Mouse (Mus musculus) forebrain, postnatal 0 days (tissue): ENCODE measurements at regions not wholly inside any gene's neighbourhood (a gene's known extent, or its start where the extent isn't known, plus 50 kb on each side); places are given as distances from the start of the nearest gene placed in this dataset.
A peak's percentile ranks its signal among the peaks of the same experiment; 100 is the strongest.

Experiments
- ATAC-seq: fragments of 200-750 bp; cut with Nextera tagmentation; 2 replicates; pipeline ENCODE4 v1.8.0; 2017; ENCODE audit warnings: mild to moderate bottlenecking, moderate library complexity
- DNase-seq: peaks from one replicate; pipeline ENCODE4 v3.0.0-alpha.2; 2015
- H3K27ac ChIP-seq: fragments of 300-500 bp; sonication (generic); 2 replicates; pipeline ENCODE4 v1.5.1; 2014; ENCODE audit warnings: low read depth, mild to moderate bottlenecking, antibody characterized with exemption, low read length, moderate library complexity, mixed read lengths
- H3K27me3 ChIP-seq: fragments of 300-500 bp; sonication (generic); 2 replicates; pipeline ENCODE4 v1.6.1; 2014; ENCODE audit warnings: mild to moderate bottlenecking, low read length, mixed read lengths; ENCODE audit not compliant: insufficient read depth
- H3K36me3 ChIP-seq: fragments of 300-500 bp; sonication (generic); 2 replicates; pipeline ENCODE4 v1.6.1; 2014; ENCODE audit warnings: mild to moderate bottlenecking, moderate library complexity; ENCODE audit not compliant: insufficient read depth
- H3K4me1 ChIP-seq: fragments of 300-500 bp; sonication (generic); 2 replicates; pipeline ENCODE4 v1.6.1; 2014; ENCODE audit warnings: antibody characterized with exemption; ENCODE audit not compliant: insufficient read depth
- H3K4me2 ChIP-seq: fragments of 300-500 bp; sonication (generic); 2 replicates; pipeline ENCODE4 v1.6.1; 2014; ENCODE audit warnings: low read depth, mild to moderate bottlenecking, moderate library complexity
- H3K4me3 ChIP-seq: fragments of 300-500 bp; sonication (generic); 2 replicates; pipeline ENCODE4 v1.5.1; 2014; ENCODE audit warnings: low read depth, low read length, mixed read lengths
- H3K9ac ChIP-seq: fragments of 300-500 bp; sonication (generic); 2 replicates; pipeline ENCODE4 v1.6.1; 2014; ENCODE audit warnings: mild to moderate bottlenecking
- H3K9me3 ChIP-seq: fragments of 300-500 bp; sonication (generic); 2 replicates; pipeline ENCODE4 v1.6.1; 2016; ENCODE audit warnings: low read length
- CTCF ChIP-seq: sonication (generic); IDR thresholded peaks from 2 replicates; pipeline ENCODE4 v1.5.1; 2016; ENCODE audit warnings: antibody characterized with exemption, control low read depth, low read depth
- WGBS: fragments of 180-500 bp; shearing (Covaris S2); extraction: QIAGEN DNeasy Blood & Tissue Kit; methylation state at CpG from one replicate; pipeline ENCODE4 v1.1.7; 2014; 5-methylcytosine and 5-hydroxymethylcytosine counted together

GRCm38 (mm10) chr9:90421662-90422061 is 151.1 kb upstream of the Tbc1d2b start:
- TF ChIP-seq CTCF = no peak
- H3K36me3 ChIP-seq = no peaks in the 10 kb centered on the region
- H3K27me3 ChIP-seq = no peaks in the 10 kb centered on the region
- no peak overlapping the region for H3K27ac ChIP-seq
- no peak for DNase-seq
- no peaks in the 10 kb centered on the region for H3K4me1 ChIP-seq
- H3K4me2 ChIP-seq = no peak overlapping the region
- no peak overlapping the region for H3K9ac ChIP-seq
- H3K4me3 ChIP-seq = no peak overlapping the region
- no peaks in the 10 kb centered on the region for H3K9me3 ChIP-seq
- ATAC-seq = no peak
- 83% methylated on average over 6 of the region's 6 CpGs for WGBS

DNA sequence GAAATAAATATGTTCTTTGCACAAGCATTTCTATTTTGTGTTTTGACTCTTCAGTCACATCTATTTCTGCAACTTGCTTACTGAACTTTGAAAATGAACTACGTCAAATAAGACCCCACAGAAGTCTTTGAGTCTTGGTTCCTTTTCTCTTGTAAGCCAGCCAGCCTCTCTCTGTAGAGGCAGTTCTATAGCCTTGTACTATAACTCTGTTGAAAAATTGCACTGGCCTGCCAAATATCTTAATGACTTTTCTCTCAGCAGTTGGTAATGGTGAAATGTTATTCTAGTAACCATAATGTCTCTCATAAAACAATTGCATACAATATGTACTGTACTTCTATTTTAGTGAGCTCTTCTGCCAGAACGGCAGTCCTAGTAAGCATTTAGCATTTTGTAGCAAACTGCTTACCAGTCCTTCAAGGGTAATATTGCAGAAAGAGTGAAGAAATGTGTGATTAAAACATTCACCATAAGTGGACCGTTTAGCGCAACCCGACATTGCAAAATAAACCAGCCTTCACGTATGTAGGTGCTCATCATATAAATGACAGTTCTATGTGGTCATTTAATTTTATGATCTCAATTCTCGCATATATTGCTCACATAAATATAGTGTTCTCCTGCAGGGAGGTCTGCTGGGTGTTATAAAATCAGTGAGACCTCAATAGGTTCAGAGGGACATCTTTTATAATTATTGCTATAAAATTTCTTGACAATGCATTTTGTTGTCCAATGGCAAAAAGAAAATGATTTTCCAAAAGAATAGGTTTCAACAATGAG is 149.3 kb upstream of the Tbc1d2b start:
- Histone ChIP-seq H3K4me1 (no peaks in the 10 kb centered on the region), H3K4me3 (no peak overlapping the region), H3K36me3 (no peaks in the 10 kb centered on the region), H3K27me3 (no peaks in the 10 kb centered on the region), H3K9me3 (no peaks in the 10 kb centered on the region), H3K27ac (no peak overlapping the region), H3K4me2 (no peak overlapping the region), H3K9ac (no peak overlapping the region)
- ATAC-seq (no peak), DNase-seq (no peak)
- no peak for TF ChIP-seq CTCF
- WGBS = 82% methylated on average over 7 of the region's 7 CpGs

DNA sequence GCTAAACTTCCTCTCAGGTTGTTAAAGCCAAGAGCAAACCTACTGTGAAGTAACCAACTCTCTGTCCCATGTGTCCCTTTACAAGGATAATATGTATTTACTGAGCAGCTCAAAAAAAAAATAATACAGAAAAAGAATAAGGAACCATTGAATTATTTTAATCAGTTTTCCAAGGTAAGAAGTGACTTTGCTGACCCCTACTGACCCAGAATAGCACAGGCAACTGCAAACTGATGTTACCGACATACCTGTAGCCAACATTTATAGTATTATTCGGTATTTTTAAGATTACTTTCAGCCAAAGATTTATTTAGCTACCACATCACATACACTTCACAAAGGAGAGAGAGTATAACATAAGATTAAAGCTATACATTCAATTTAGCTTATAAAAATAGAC is 138.2 kb upstream of the Tbc1d2b start:
- H3K36me3 ChIP-seq = no peaks in the 10 kb centered on the region
- ATAC-seq (no peak), DNase-seq (no peak)
- 0 out of 2 replicates have a peak, but pooled peaks have one; percentile 9 for TF ChIP-seq CTCF
- H3K4me3 ChIP-seq = no peak overlapping the region
- H3K27ac ChIP-seq = no peak overlapping the region
- H3K9me3 ChIP-seq = no peaks in the 10 kb centered on the region
- WGBS = 76% methylated on average over 2 of the region's 2 CpGs
- H3K9ac ChIP-seq = no peak overlapping the region
- no peaks in the 10 kb centered on the region for H3K27me3 ChIP-seq
- no peaks in the 10 kb centered on the region for H3K4me1 ChIP-seq
- no peak overlapping the region for H3K4me2 ChIP-seq

DNA sequence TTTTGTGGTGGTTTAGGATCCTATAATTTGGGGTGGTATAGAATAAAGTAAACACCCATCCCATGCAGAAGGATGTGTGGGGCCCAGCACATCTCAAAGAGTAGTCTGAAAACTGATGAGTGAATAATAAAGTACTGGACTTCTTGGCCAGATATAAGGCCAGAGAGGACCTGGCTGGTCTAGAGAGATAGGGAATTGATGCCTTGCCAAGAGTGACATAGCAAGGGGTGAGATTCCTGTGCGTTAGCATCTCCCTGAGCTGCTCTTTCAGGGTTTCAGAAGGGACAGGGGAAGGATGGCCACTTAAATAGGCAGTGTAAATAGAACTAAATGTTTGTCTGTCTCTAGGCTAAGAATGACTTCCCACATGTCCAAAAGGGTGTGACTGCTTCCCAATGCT is 137.0 kb upstream of the Tbc1d2b start:
- no peak for TF ChIP-seq CTCF
- no peak overlapping the region for H3K9ac ChIP-seq
- H3K27me3 ChIP-seq = no peaks in the 10 kb centered on the region
- H3K27ac ChIP-seq = no peak overlapping the region
- no peak overlapping the region for H3K4me2 ChIP-seq
- DNase-seq (no peak), ATAC-seq (no peak)
- H3K4me3 ChIP-seq = no peak overlapping the region
- H3K36me3 ChIP-seq = no peaks in the 10 kb centered on the region
- no peaks in the 10 kb centered on the region for H3K4me1 ChIP-seq
- WGBS = 71% methylated on average over 1 of the region's 1 CpGs
- no peaks in the 10 kb centered on the region for H3K9me3 ChIP-seq

- no peaks in the 10 kb centered on the region for H3K36me3 ChIP-seq
- H3K4me2 ChIP-seq = no peak overlapping the region
- H3K9me3 ChIP-seq = no peaks in the 10 kb centered on the region
- no peaks in the 10 kb centered on the region for H3K27me3 ChIP-seq
- TF ChIP-seq CTCF = no peak
- no peak overlapping the region for H3K9ac ChIP-seq
- no peak for ATAC-seq
- no peak for DNase-seq
- H3K4me1 ChIP-seq = no peaks in the 10 kb centered on the region
- H3K4me3 ChIP-seq = no peak overlapping the region
- WGBS = 69% methylated on average over 2 of the region's 2 CpGs
- H3K27ac ChIP-seq = no peak overlapping the region
Observed at GRCm38 (mm10) chr9:90388401-90388800, 117.8 kb upstream of the Tbc1d2b start.

GRCm38 (mm10) chr9:90385047-90385446 is 114.4 kb upstream of the Tbc1d2b start:
- Histone ChIP-seq H3K4me3 (no peak overlapping the region), H3K36me3 (no peaks in the 10 kb centered on the region), H3K4me1 (no peaks in the 10 kb centered on the region), H3K27ac (no peak overlapping the region), H3K9ac (no peak overlapping the region), H3K9me3 (no peaks in the 10 kb centered on the region), H3K27me3 (no peaks in the 10 kb centered on the region), H3K4me2 (no peak overlapping the region)
- peak; percentile 7 for DNase-seq
- no peak for TF ChIP-seq CTCF
- no peak for ATAC-seq

- Histone ChIP-seq H3K36me3 (no peaks in the 10 kb centered on the region), H3K4me2 (no peak overlapping the region), H3K27me3 (no peaks in the 10 kb centered on the region), H3K9ac (no peak overlapping the region), H3K9me3 (no peaks in the 10 kb centered on the region), H3K27ac (no peak overlapping the region), H3K4me1 (no peaks in the 10 kb centered on the region), H3K4me3 (no peak overlapping the region)
- ATAC-seq = no peak
- no peak for TF ChIP-seq CTCF
- DNase-seq = no peak
Observed at GRCm38 (mm10) chr9:90380099-90380498, 109.5 kb upstream of the Tbc1d2b start.
